Mouse (Mus musculus) heart, postnatal 0 days (tissue): ENCODE measurements around the gene Msto1. TPM values are rescaled to one million over a fixed set of nuclear protein-coding genes. Genes with fewer than 3 reads are reported as not detected.
"Not testable (repeated sequence)": the region's sequence is repeated elsewhere in the genome, so short reads cannot be mapped to it uniquely, and the experiment has no call there.

Source experiments
- ATAC-seq: fragments of 200-750 bp; cut with Nextera tagmentation; 2 replicates; pipeline ENCODE4 v1.8.0; 2017; ENCODE audit warnings: low read depth, moderate number of reproducible peaks, moderate library complexity; ENCODE audit not compliant: insufficient read depth
- DNase-seq: peaks from one replicate; pipeline ENCODE4 v3.0.0-alpha.2; 2016; ENCODE audit warnings: low spot score
- H3K27ac ChIP-seq: fragments of 300-500 bp; sonication (generic); 2 replicates; pipeline ENCODE4 v1.5.1; 2014; ENCODE audit warnings: low read depth, mild to moderate bottlenecking
- H3K27me3 ChIP-seq: fragments of 300-500 bp; sonication (generic); 2 replicates; pipeline ENCODE4 v1.6.1; 2014; ENCODE audit warnings: low read length, mixed read lengths; ENCODE audit not compliant: control insufficient read depth, insufficient read depth
- H3K36me3 ChIP-seq: fragments of 300-500 bp; sonication (generic); replicated peaks from 2 replicates; pipeline ENCODE4 v1.6.1; 2014; ENCODE audit warnings: low read length, mixed read lengths; ENCODE audit not compliant: control insufficient read depth, insufficient read depth
- H3K4me1 ChIP-seq: fragments of 300-500 bp; sonication (generic); 2 replicates; pipeline ENCODE4 v1.6.1; 2014; ENCODE audit warnings: antibody characterized with exemption; ENCODE audit not compliant: control insufficient read depth, insufficient read depth
- H3K4me2 ChIP-seq: fragments of 300-500 bp; sonication (generic); 2 replicates; pipeline ENCODE4 v1.6.1; 2014; ENCODE audit warnings: low read depth, mild to moderate bottlenecking, low read length, moderate library complexity
- H3K4me3 ChIP-seq: fragments of 300-500 bp; sonication (generic); 2 replicates; pipeline ENCODE4 v1.5.1; 2014; ENCODE audit warnings: low read depth, low read length
- H3K9ac ChIP-seq: fragments of 300-500 bp; sonication (generic); replicated peaks from 2 replicates; pipeline ENCODE4 v1.6.1; 2014; ENCODE audit warnings: low read depth, low read length, mixed read lengths
- H3K9me3 ChIP-seq: fragments of 300-500 bp; sonication (generic); replicated peaks from 2 replicates; pipeline ENCODE4 v1.6.1; 2016; ENCODE audit warnings: low read length; ENCODE audit not compliant: control insufficient read depth
- CTCF ChIP-seq: IDR thresholded peaks from 2 replicates; pipeline ENCODE4 v1.5.1; 2016; ENCODE audit warnings: antibody characterized with exemption, control low read depth, low read depth
- EP300 ChIP-seq: IDR thresholded peaks from 2 replicates; pipeline ENCODE4 v1.6.1; 2016; ENCODE audit warnings: antibody characterized with exemption, low read depth
- WGBS: fragments of 180-500 bp; shearing (Covaris S2); extraction: QIAGEN DNeasy Blood & Tissue Kit; methylation state at CpG from one replicate; pipeline ENCODE4 v1.1.7; 2014; 5-methylcytosine and 5-hydroxymethylcytosine counted together
- polyA plus RNA-seq: library from polyadenylated mRNA; unstranded; fragments of >200 nt; fragmentation: Nextera tagmentation; extraction: Ambion mirVana; gene quantifications from 2 replicates; pipeline ENCODE4 v1.2.1, GENCODE M21; 2015
- total RNA-seq: library from RNA; depleted of rRNA; stranded (reverse); fragments of >200 nt; gene quantifications from 2 replicates; pipeline ENCODE4 v1.2.3, GENCODE M21; 2014; ENCODE audit warnings: low replicate concordance

Gene Msto1
- total and polyA plus RNA-seq, 2 experiments from 2014 or later = 36.6 to 51.9 TPM

GRCm38 (mm10) chr3:88914384-88914810 lies 598 bp upstream of the Msto1 start:
- no peaks in the 10 kb centered on the region for H3K9me3 ChIP-seq
- H3K27ac ChIP-seq = peak overlapping the region; percentile 85
- H3K4me3 ChIP-seq = peak overlapping the region; percentile 63
- DNase-seq (no peak), ATAC-seq (peak; percentile 24)
- TF ChIP-seq CTCF (no peak), EP300 (no peak)
- H3K36me3 ChIP-seq = peaks cover 30% of the 10 kb centered on the region
- H3K4me2 ChIP-seq = peak overlapping the region; percentile 68
- WGBS = 29% methylated on average over 8 of the region's 8 CpGs
- H3K9ac ChIP-seq = peak overlapping the region; percentile 63
- no peaks in the 10 kb centered on the region for H3K27me3 ChIP-seq
- H3K4me1 ChIP-seq = 0 out of 2 replicates have a peak, but pooled peaks cover 3% of the 10 kb centered on the region

- Histone ChIP-seq H3K9me3 (no peaks in the 10 kb centered on the region), H3K9ac (no peak overlapping the region), H3K36me3 (peaks cover 48% of the 10 kb centered on the region), H3K27ac (no peak overlapping the region), H3K4me2 (0 out of 2 replicates have a peak overlapping the region, but pooled peaks have one; percentile 68), H3K4me3 (no peak overlapping the region), H3K27me3 (no peaks in the 10 kb centered on the region), H3K4me1 (0 out of 2 replicates have a peak, but pooled peaks cover 3% of the 10 kb centered on the region)
- DNase-seq = no peak
- WGBS = 88% methylated on average over 7 of the region's 7 CpGs
- ATAC-seq = no peak
- TF ChIP-seq EP300 (no peak), CTCF (no peak)
These were observed 1.2 kb downstream of the Msto1 start for GRCm38 (mm10) chr3:88912585-88912984.

GRCm38 (mm10) chr3:88906393-88907159 lies 7.2 kb downstream of the Msto1 start:
- Histone ChIP-seq H3K9ac (no peak overlapping the region), H3K4me2 (no peak overlapping the region), H3K4me3 (no peak overlapping the region), H3K4me1 (no peaks in the 10 kb centered on the region), H3K9me3 (no peaks in the 10 kb centered on the region), H3K27me3 (no peaks in the 10 kb centered on the region), H3K27ac (no peak overlapping the region), H3K36me3 (peaks cover 99% of the 10 kb centered on the region)
- TF ChIP-seq EP300 (no peak), CTCF (no peak)
- WGBS = 86% methylated on average over 6 of the region's 6 CpGs
- ATAC-seq (no peak), DNase-seq (no peak)

- Histone ChIP-seq H3K4me3 (no peak overlapping the region), H3K4me2 (no peak overlapping the region), H3K9ac (no peak overlapping the region), H3K27ac (no peak overlapping the region), H3K36me3 (peaks cover 94% of the 10 kb centered on the region), H3K4me1 (no peaks in the 10 kb centered on the region), H3K9me3 (no peaks in the 10 kb centered on the region), H3K27me3 (no peaks in the 10 kb centered on the region)
- ATAC-seq (no peak), DNase-seq (no peak)
- no peak for TF ChIP-seq EP300
- TF ChIP-seq CTCF = no peak
- WGBS = 98% methylated on average over 2 of the region's 2 CpGs
These were observed 8.1 kb downstream of the Msto1 start for GRCm38 (mm10) chr3:88905741-88906140.

GRCm38 (mm10) chr3:88905209-88905608 lies 8.6 kb downstream of the Msto1 start:
- no peaks in the 10 kb centered on the region for H3K9me3 ChIP-seq
- no peaks in the 10 kb centered on the region for H3K27me3 ChIP-seq
- no peak overlapping the region for H3K4me3 ChIP-seq
- TF ChIP-seq CTCF (no peak), EP300 (no peak)
- no peak overlapping the region for H3K27ac ChIP-seq
- 77% methylated on average over 6 of the region's 6 CpGs for WGBS
- H3K9ac ChIP-seq = no peak overlapping the region
- no peaks in the 10 kb centered on the region for H3K4me1 ChIP-seq
- H3K36me3 ChIP-seq = peaks cover 89% of the 10 kb centered on the region
- H3K4me2 ChIP-seq = no peak overlapping the region
- no peak for ATAC-seq
- no peak for DNase-seq

- ATAC-seq (no peak), DNase-seq (no peak)
- peaks cover 85% of the 10 kb centered on the region for H3K36me3 ChIP-seq
These were observed 9.0 kb downstream of the Msto1 start for GRCm38 (mm10) chr3:88904803-88905202.

GRCm38 (mm10) chr3:88893011-88893410 lies 20.8 kb downstream of the Msto1 start:
- H3K27me3 ChIP-seq, H3K4me2 ChIP-seq, H3K4me3 ChIP-seq, H3K9ac ChIP-seq, ATAC-seq, DNase-seq, H3K27ac ChIP-seq, H3K4me1 ChIP-seq, H3K9me3 ChIP-seq: not testable (repeated sequence)
- H3K36me3 ChIP-seq = peaks cover 13% of the 10 kb centered on the region
- 93% methylated on average over 7 of the region's 7 CpGs for WGBS

More at GRCm38 (mm10) chr3:88904803-88905202, 9.0 kb downstream of the Msto1 start:
- Histone ChIP-seq H3K27me3 (no peaks in the 10 kb centered on the region), H3K4me2 (no peak overlapping the region), H3K4me3 (no peak overlapping the region), H3K9ac (no peak overlapping the region), H3K27ac (no peak overlapping the region), H3K4me1 (no peaks in the 10 kb centered on the region), H3K9me3 (no peaks in the 10 kb centered on the region)
- 90% methylated on average over 3 of the region's 3 CpGs for WGBS
- no peak for TF ChIP-seq CTCF
- no peak for TF ChIP-seq EP300

GRCm38 (mm10) chr3:88882536-88882935 lies 31.3 kb downstream of the Msto1 start:
- not testable (repeated sequence) for ATAC-seq, H3K27ac ChIP-seq, H3K36me3 ChIP-seq, H3K4me3 ChIP-seq, H3K27me3 ChIP-seq, H3K9me3 ChIP-seq, H3K4me2 ChIP-seq, H3K9ac ChIP-seq, H3K4me1 ChIP-seq, DNase-seq
- 94% methylated on average over 4 of the region's 4 CpGs for WGBS
